Mouse (Mus musculus) mouse trophoblast stem cell (cell line): ENCODE measurements around the gene Imp3.
"Not testable (repeated sequence)": the region's sequence is repeated elsewhere in the genome, so short reads cannot be mapped to it uniquely, and the experiment has no call there.

Experiments used
- in situ Hi-C, 2 experiments: fragments of 300-500 bp; cut with MseI, MboI; formaldehyde crosslinking; loops; 2 replicates in 1 of 2; 3 replicates in 1 of 2; pipeline ENCODE4 v1.15.1; 2025

Gene Imp3

GRCm38 (mm10) chr9:56937223-56938160, at the start of gene Imp3:
Imp3 (plus strand) TSS chr9:56937475.
- in situ Hi-C loops: no loop called here

GRCm38 (mm10) chr9:56887581-56887980, 49.7 kb upstream of the Imp3 start:
- in situ Hi-C loops: no loop called here

DNA sequence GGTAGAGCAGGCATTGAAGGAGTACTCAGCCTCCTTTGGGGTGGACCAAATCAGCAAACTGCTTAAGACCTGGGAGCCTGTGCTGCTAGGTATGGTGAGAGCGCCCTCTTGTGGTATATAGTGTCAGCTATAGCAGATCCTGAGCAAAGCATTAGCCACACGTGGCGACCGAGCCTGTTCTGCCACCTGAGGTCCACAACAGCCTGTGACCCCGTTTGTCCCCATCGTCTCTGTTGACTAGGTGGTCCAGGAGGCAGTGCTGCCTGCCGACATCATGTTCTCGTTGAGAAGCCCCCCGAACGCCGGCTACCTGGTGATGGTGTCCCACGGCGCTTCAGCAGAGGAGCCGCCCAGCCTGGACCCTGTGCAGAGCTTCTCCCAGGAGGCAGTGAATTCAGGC, 47.5 kb upstream of the Imp3 start:
- in situ Hi-C loops: loop anchor here in 1 of 2 experiments (5.0 kb wide), 1 partner anchor 42 kb away; no protein-coding TSS in a partner anchor

GRCm38 (mm10) chr9:56890522-56891250, 46.6 kb upstream of the Imp3 start:
- in situ Hi-C loops: loop anchor here in 1 of 2 experiments (5.0 kb wide), 1 partner anchor 42 kb away; no protein-coding TSS in a partner anchor

DNA sequence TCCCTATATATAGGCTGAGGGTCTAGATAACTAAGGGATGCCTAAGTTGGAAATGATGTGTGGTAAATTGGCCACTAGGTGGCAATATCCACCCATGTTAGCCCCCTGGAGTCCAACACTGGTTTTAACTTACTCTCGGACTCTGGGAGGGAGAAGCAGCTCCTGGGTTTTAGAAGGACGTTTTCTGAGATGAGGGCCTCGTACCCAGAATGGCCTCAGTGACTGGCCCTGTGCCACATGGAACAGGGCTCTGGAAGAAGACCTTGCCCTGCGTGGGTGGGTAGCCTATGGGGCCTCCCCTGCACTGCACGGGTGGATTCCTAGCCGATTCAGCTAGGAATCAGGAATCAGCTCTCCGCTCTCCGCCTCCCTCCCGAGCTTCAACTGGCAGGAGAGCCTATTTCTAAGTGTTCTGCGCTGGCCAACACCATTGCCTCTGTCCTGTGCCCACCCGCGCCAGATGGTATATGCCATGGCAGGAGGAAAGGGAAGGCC, 45.7 kb upstream of the Imp3 start:
- in situ Hi-C loops: loop anchor here in 1 of 2 experiments (5.0 kb wide), 1 partner anchor 41 kb away; no protein-coding TSS in a partner anchor

DNA sequence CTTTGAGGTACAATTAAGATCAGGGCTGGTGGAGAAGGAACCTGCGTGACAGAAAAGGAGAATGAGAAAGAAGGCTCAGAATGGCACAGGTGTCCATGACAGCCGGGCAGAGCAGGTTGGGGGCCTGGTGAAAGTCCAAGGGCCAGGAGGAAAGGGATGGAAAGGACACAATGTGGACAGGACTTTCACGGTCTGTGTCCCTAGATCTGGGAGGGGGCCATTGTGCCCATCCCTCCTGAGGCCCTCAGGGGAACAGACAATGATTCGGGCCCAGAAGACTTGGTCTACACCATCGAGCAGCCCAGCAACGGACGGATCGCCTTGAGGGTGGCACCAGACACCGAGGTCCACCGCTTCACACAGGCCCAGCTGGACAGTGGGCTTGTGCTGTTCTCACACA, 45.2 kb upstream of the Imp3 start:
- in situ Hi-C loops: loop anchor here in 1 of 2 experiments (5.0 kb wide), 1 partner anchor 40 kb away; no protein-coding TSS in a partner anchor

DNA sequence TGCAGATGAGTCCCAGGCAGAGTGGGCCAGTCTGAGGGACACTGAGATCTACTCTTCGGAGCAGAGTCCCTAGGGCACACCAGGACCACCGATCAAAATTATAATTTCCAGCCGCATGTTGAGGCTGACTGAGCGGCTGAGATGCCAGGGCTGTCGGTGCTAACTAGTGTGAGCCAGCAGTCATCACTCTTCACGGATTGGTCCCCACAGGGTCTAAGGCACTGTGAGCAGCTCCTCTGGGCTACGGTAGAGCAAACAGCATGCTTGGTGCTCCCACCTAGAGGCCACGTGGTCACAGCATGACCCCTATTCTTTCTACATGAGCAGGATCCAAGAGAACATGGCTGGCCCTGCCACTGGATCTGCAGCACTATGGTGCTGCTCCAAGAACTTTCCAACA, 44.0 kb upstream of the Imp3 start:
- in situ Hi-C loops: loop anchor here in 1 of 2 experiments (5.0 kb wide), 1 partner anchor 39 kb away; no protein-coding TSS in a partner anchor

GRCm38 (mm10) chr9:56894006-56894405, 43.3 kb upstream of the Imp3 start:
- in situ Hi-C loops: loop anchor here in 1 of 2 experiments (5.0 kb wide), 1 partner anchor 38 kb away; no protein-coding TSS in a partner anchor

DNA sequence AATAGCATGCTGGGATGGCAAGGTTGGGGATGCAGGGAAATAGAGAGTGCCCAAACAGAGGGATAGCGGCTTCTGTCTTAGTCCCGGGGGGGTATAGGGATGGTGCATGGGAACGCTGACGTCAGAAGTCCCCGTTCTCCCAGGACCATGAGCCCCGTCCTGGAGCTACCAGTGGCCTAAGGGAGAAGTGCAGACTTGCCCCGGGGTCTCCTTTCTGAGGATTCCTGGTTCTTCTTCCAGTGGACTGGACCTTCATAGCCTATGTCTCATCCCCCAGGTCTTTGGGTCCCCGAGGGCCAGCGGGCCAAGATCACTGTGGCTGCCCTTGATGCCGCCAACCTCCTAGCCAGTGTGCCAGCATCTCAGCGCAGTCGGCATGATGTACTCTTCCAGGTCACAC, 40.5 kb upstream of the Imp3 start:
- in situ Hi-C loops: no loop called here

DNA sequence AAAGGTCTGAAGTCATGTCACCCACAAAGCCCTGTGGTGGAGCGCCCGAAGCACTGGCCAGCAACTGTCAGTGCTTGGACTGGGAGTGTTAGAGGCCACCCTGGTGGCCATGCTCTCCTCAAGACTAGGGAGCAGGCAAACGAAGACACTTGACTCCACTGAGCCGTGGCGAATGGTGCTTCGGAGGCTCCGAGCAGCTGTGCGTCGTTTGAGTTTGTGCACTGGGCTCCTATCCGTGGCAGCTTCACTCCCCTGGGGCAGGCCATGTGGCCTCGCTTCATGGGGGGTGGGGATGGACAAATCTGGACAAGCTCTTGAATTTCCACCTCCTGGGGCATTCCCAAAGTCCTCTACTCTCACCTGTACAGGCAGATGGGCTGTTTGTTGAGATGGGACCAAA, 37.9 kb upstream of the Imp3 start:
- in situ Hi-C loops: no loop called here

DNA sequence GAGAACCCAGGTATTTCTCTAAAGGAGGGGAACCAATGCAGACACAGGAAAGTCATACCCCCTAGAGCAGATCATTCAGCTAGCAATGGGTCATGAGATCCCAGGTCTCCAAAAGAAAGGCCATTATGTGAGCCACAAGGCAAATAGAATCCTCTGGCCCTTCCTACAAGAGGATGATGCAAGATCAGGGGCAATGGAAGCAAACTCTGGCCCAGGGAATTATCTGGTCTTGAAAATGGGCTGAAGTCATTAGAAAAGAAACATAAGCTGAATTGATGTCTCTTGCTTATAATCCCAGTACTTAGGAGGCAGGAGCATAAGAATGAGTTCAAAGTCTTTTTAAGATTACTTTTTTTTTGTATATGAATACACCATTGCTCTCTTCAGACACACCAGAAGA, 37.2 kb upstream of the Imp3 start:
- in situ Hi-C loops: no loop called here

GRCm38 (mm10) chr9:56900571-56900970, 36.7 kb upstream of the Imp3 start:
- in situ Hi-C loops: no loop called here

DNA sequence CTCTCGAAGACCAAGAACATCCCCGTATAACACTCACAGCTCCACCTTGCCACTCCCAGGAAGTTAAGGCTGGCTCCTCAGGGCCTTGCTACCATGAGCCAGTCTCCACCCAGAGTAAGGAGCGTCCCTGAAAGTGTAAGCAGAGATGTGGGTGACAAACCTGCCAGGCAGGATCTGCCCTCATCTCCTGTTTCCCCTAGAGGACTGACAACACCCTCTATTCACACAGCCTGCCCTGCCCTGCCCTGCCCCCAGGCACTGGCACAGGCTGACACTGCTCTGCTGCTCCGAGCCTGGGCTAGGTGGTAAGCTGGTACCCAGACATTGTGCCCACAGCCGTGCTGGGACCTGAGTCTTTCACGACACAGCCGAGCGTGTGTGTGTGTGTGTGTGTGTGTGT, 36.1 kb upstream of the Imp3 start:
- in situ Hi-C loops: no loop called here

GRCm38 (mm10) chr9:56903662-56904061, 33.6 kb upstream of the Imp3 start:
- in situ Hi-C loops: no loop called here

- in situ Hi-C loops: no loop called here
Measured at GRCm38 (mm10) chr9:56907549-56907948, 29.7 kb upstream of the Imp3 start.

GRCm38 (mm10) chr9:56909991-56910390, 27.3 kb upstream of the Imp3 start:
- in situ Hi-C loops: not testable (repeated sequence)

DNA sequence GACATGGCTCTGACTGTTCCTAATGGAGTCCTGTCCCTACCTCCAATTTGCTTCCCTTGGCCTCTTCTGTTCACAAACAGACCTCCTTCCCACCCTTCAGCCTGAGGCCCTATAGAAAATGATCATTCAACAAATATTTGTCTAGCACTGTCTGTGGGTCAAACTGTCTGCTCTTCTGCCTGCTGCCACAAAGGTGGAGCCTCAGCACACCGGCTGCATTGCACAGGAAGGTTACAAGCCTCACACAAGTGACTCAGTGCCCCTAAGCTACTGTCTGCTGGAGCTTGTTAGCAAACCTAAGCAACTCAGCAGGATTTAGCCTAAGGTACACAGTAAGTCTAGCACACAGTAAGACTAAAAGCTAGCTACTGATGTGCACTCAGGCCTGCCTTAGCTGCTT, 26.3 kb upstream of the Imp3 start:
- in situ Hi-C loops: no loop called here

DNA sequence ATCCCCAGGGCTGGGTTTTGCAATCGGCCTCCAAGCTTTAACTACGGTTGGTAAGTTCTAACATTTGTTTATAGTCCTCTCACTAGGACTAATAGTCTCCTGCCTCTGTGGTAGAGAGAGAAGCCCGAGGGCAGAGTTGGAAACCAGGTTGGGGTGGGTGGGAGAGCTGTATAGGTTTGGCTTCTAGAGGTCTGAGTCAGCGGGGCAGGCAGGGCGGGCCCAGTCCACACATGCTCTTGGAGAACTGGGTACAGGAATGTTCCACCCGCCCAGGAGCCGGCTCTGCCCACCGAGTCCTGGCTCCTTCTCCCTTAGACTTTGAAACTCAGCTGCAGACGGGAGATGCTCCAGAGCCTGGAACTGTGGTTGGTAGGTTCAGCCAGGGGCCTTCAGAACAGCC, 23.3 kb upstream of the Imp3 start:
- in situ Hi-C loops: no loop called here

DNA sequence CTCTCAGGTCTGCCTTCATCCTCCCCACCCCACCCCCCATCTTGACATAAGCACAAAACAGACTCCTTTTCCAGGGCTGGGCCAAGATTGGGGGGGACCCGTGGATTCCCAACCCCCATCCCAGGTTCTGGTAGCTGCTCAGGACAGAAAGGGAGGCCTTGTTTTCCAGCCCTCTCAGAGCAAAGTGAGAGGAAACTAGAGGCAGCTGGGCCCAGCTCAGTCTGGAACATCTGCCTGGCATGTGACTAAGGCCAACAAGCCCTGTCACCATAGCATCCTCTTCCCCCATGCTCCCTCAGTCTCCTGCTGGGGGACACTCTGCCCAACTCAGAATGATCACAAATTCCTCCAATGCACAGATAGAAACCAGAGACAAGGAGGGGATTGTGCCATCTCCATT, 22.2 kb upstream of the Imp3 start:
- in situ Hi-C loops: no loop called here

GRCm38 (mm10) chr9:56915695-56916410, 21.4 kb upstream of the Imp3 start:
- in situ Hi-C loops: no loop called here

GRCm38 (mm10) chr9:56917131-56917530, 20.1 kb upstream of the Imp3 start:
- in situ Hi-C loops: no loop called here
